In the genomic region with DNA sequence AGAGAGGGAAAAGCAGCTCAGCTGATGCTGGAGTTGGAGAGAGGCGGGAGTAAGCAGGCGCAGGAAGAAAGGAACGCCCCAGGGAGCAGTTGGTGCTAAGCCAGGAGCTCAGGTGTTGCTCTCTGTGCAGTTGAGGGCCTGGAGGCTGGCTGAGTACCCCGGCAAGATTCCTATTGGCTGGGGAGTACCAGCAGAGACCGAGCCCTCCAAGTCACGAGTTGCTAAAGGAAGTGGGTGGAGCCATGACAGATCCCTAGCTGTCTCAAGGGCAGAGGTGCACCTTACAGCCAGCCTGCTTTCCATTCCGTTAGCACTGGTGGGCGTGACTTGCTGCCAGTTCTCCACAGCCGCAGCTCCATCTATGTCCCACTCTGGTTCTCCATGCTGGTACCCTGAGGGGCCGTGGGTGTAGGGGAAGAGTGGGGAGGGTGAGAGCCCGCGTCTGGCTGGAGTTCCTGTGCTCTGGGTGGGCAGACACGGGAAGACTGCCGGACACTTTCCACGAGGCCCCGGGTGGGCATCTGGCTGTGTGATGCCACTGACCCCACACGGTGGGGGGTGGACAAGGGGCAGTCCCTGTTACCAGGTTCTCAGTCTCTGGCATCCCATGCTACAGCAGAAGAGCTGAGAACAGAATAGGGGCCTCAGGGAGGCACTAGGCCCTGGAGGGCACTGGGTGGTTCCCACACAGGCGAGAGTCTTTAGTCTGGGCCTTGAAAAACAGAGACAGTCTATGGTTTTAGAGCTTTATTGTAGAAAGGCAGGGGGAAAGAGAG, we compare ENCODE assay signal across 8 mouse cellular contexts. TPM values are rescaled to one million over a fixed set of nuclear protein-coding genes. Genes with fewer than 3 reads are reported as not detected.
DNase-seq lines count a peak whose midpoint lies in the region; ATAC-seq and TF ChIP-seq lines count a peak whose summit lies in the region.

No protein-coding gene starts in this region.

- TF ChIP-seq POLR2A in lung, adult 2 months (IDR thresholded peaks at IDR 0.05; ENCODE audit: borderline replicate concordance, extremely low read depth, low read depth, low read length) = peak; percentile 70; the same call in 1 of the 2 replicates
- no peak for TF ChIP-seq POLR2A in cerebellum, adult 2 months (IDR thresholded peaks at IDR 0.05; ENCODE audit: borderline replicate concordance, insufficient read depth, low read length)

- H3K4me3 ChIP-seq in forebrain, embryonic 11.5 days (ENCODE audit: low read depth, low read length) = 0 out of 2 replicates have a peak overlapping the region, but pooled peaks have one; percentile 9
- H3K4me3 ChIP-seq in intestine, postnatal 0 days (ENCODE audit: low read depth, low read length) = 0 out of 2 replicates have a peak overlapping the region, but pooled peaks have one; percentile 7
- H3K4me3 ChIP-seq in lung, adult 2 months (replicated peaks; ENCODE audit: extremely low read depth, low read depth, low read length) = peak overlapping the region; percentile 4
- H3K4me3 ChIP-seq in neural tube, embryonic 14.5 days (ENCODE audit: low read depth, low read length) = no peak overlapping the region
- H3K4me3 ChIP-seq in cerebellum, adult 2 months (replicated peaks; ENCODE audit: insufficient read depth, low read depth, low read length) = no peak overlapping the region
- H3K4me3 ChIP-seq in layer of hippocampus, adult 2 months = no peak overlapping the region

- peak overlapping the region; percentile 33 for H3K9ac ChIP-seq in forebrain, embryonic 11.5 days (ENCODE audit: low read length)
- no peak overlapping the region for H3K9ac ChIP-seq in intestine, postnatal 0 days (ENCODE audit: low read depth, low read length)
- H3K9ac ChIP-seq in neural tube, embryonic 14.5 days (replicated peaks; ENCODE audit: low read depth, low read length) = 0 out of 2 replicates have a peak overlapping the region, but pooled peaks have one; percentile 21

- peaks cover 29% of the 10 kb centered on the region for H3K4me1 ChIP-seq in forebrain, embryonic 11.5 days (replicated peaks; ENCODE audit: control insufficient read depth, insufficient read depth, low read length)
- no peaks in the 10 kb centered on the region; the same call in 1 of the 2 replicates for H3K4me1 ChIP-seq in intestine, postnatal 0 days (replicated peaks; ENCODE audit: control insufficient read depth, insufficient read depth, low read length)
- H3K4me1 ChIP-seq in lung, adult 2 months (ENCODE audit: control insufficient read depth, insufficient read depth, low read length) = no peaks in the 10 kb centered on the region
- no peaks in the 10 kb centered on the region for H3K4me1 ChIP-seq in neural tube, embryonic 14.5 days (ENCODE audit: control insufficient read depth, insufficient read depth, low read length)
- no peaks in the 10 kb centered on the region for H3K4me1 ChIP-seq in cerebellum, adult 2 months (ENCODE audit: control insufficient read depth, insufficient read depth, low read length)

- H3K27me3 ChIP-seq in forebrain, embryonic 11.5 days (ENCODE audit: control insufficient read depth, insufficient read depth, low read length) = no peaks in the 10 kb centered on the region
- H3K27me3 ChIP-seq in intestine, postnatal 0 days (replicated peaks; ENCODE audit: control insufficient read depth, insufficient read depth, low read length) = no peaks in the 10 kb centered on the region
- H3K27me3 ChIP-seq in neural tube, embryonic 14.5 days (ENCODE audit: control insufficient read depth, insufficient read depth, low read length) = no peaks in the 10 kb centered on the region
- H3K27me3 ChIP-seq in cerebellum, adult 2 months (ENCODE audit: control insufficient read depth, insufficient read depth, low read length) = no peaks in the 10 kb centered on the region

- no peaks in the 10 kb centered on the region for H3K9me3 ChIP-seq in forebrain, embryonic 11.5 days (ENCODE audit: control insufficient read depth, low read length)
- H3K9me3 ChIP-seq in intestine, postnatal 0 days (ENCODE audit: control insufficient read depth) = no peaks in the 10 kb centered on the region
- no peaks in the 10 kb centered on the region for H3K9me3 ChIP-seq in neural tube, embryonic 14.5 days (ENCODE audit: control insufficient read depth, low read length)

- H3K27ac ChIP-seq in forebrain, embryonic 11.5 days (ENCODE audit: low read depth, low read length) = peak overlapping the region; percentile 69
- no peak overlapping the region; the same call in 1 of the 2 replicates for H3K27ac ChIP-seq in intestine, postnatal 0 days (ENCODE audit: low read depth, low read length)
- H3K27ac ChIP-seq in neural tube, embryonic 14.5 days (ENCODE audit: low read depth, low read length) = peak overlapping the region; percentile 0; the same call in 1 of the 2 replicates
- no peak overlapping the region for H3K27ac ChIP-seq in cerebellum, adult 2 months (ENCODE audit: insufficient read depth, low read length)
- no peak overlapping the region for H3K27ac ChIP-seq in layer of hippocampus, adult 2 months

- DNase-seq in B cell, adult 2 months = peak; percentile 61 to 67
- DNase-seq in WW6 (ENCODE audit: low read depth, low spot score) = peak; percentile 91
- peak; percentile 75 for DNase-seq in forebrain, embryonic 11.5 days (ENCODE audit: low spot score)
- peak; percentile 74 for DNase-seq in lung, adult 2 months
- DNase-seq in cerebellum, adult 2 months = no peak
- DNase-seq in layer of hippocampus, adult 2 months (ENCODE audit: low spot score in 2 of 2) = no peak

- WGBS in forebrain, embryonic 11.5 days = 6% methylated on average over 18 of the region's 18 CpGs
- WGBS in intestine, postnatal 0 days = 9% methylated on average over 18 of the region's 18 CpGs
- WGBS in lung, adult 2 months = 11% methylated on average over 18 of the region's 18 CpGs
- WGBS in neural tube, embryonic 14.5 days = 3% methylated on average over 18 of the region's 18 CpGs
- 4% methylated on average over 18 of the region's 18 CpGs for WGBS in cerebellum, adult 2 months

- peak overlapping the region; percentile 40 for H3K4me2 ChIP-seq in forebrain, embryonic 11.5 days (ENCODE audit: low read depth, low read length, severe bottlenecking)
- H3K4me2 ChIP-seq in intestine, postnatal 0 days (replicated peaks; ENCODE audit: low read depth) = peak overlapping the region; percentile 60
- H3K4me2 ChIP-seq in neural tube, embryonic 14.5 days (ENCODE audit: low read depth, low read length) = peak overlapping the region; percentile 30

- no peak for TF ChIP-seq CTCF in intestine, postnatal 0 days (IDR thresholded peaks at IDR 0.05; ENCODE audit: low read depth)
- TF ChIP-seq CTCF in lung, adult 2 months (IDR thresholded peaks at IDR 0.05; ENCODE audit: insufficient read depth, low read length) = no peak
- TF ChIP-seq CTCF in cerebellum, adult 2 months (IDR thresholded peaks at IDR 0.05; ENCODE audit: borderline replicate concordance, insufficient read depth, low read depth, low read length) = no peak
- no peak for TF ChIP-seq CTCF in layer of hippocampus, adult 2 months (conservative IDR thresholded peaks at IDR 0.05)

- peak; percentile 82 for ATAC-seq in forebrain, embryonic 11.5 days (replicated peaks; ENCODE audit: low FRiP score)
- peak; percentile 94 for ATAC-seq in intestine, postnatal 0 days
- peak; percentile 88 for ATAC-seq in neural tube, embryonic 14.5 days (ENCODE audit: low read depth)

- H3K36me3 ChIP-seq in forebrain, embryonic 11.5 days (ENCODE audit: control insufficient read depth, insufficient read depth, low read length) = no peaks in the 10 kb centered on the region
- H3K36me3 ChIP-seq in intestine, postnatal 0 days (ENCODE audit: control insufficient read depth, insufficient read depth) = no peaks in the 10 kb centered on the region
- no peaks in the 10 kb centered on the region for H3K36me3 ChIP-seq in neural tube, embryonic 14.5 days (ENCODE audit: control insufficient read depth, insufficient read depth, low read length)

RNA-seq across cellular contexts. Expression of gene Lrrc74b, which starts 6.9 kb away (rescaled TPM):
- 0.12 and 0.57 TPM in 2 replicates for polyA plus RNA-seq in forebrain, embryonic 11.5 days (2014; fragmentation: Nextera tagmentation; extraction: Ambion mirVana)
- 0.44 and 0.80 TPM in 2 replicates for polyA plus RNA-seq in intestine, postnatal 0 days (2015; fragmentation: Nextera tagmentation; extraction: Ambion mirVana)
- polyA plus RNA-seq in lung, adult 2 months (2012; rRNA removed) = 7.3 and 9.5 TPM in 2 replicates
- polyA plus RNA-seq in neural tube, embryonic 14.5 days (2014; fragmentation: Nextera tagmentation; extraction: Ambion mirVana) = 0.79 and 1.1 TPM in 2 replicates
- 0.36 and 0.89 TPM in 2 replicates for polyA plus RNA-seq in cerebellum, adult 2 months (2012; rRNA removed)
- total RNA-seq in layer of hippocampus, adult 2 months (2021) = under 1 TPM; 0.36 to 0.56 TPM

RNA-seq across cellular contexts. Expression of gene P2rx6, which starts 7.6 kb away (rescaled TPM):
- 0.35 and 0.75 TPM in 2 replicates for polyA plus RNA-seq in forebrain, embryonic 11.5 days (2014; fragmentation: Nextera tagmentation; extraction: Ambion mirVana)
- 0.73 and 1.1 TPM in 2 replicates for polyA plus RNA-seq in intestine, postnatal 0 days (2015; fragmentation: Nextera tagmentation; extraction: Ambion mirVana)
- polyA plus RNA-seq in lung, adult 2 months (2012; rRNA removed) = 10.7 and 12.7 TPM in 2 replicates
- 2.4 and 2.7 TPM in 2 replicates for polyA plus RNA-seq in neural tube, embryonic 14.5 days (2014; fragmentation: Nextera tagmentation; extraction: Ambion mirVana)
- polyA plus RNA-seq in cerebellum, adult 2 months (2012; rRNA removed) = 4.8 and 6.5 TPM in 2 replicates
- total RNA-seq in layer of hippocampus, adult 2 months (2021) = 1 to 10 TPM in 1 of 2 experiments, under 1 TPM in 1; 0.95 to 1.4 TPM

RNA-seq across cellular contexts. Expression of gene Thap7, which starts 23.2 kb away (rescaled TPM):
- 50.2 and 55.6 TPM in 2 replicates for polyA plus RNA-seq in forebrain, embryonic 11.5 days (2014; fragmentation: Nextera tagmentation; extraction: Ambion mirVana)
- 65.1 and 67.4 TPM in 2 replicates for polyA plus RNA-seq in intestine, postnatal 0 days (2015; fragmentation: Nextera tagmentation; extraction: Ambion mirVana)
- polyA plus RNA-seq in lung, adult 2 months (2012; rRNA removed) = 87.3 and 90.4 TPM in 2 replicates
- polyA plus RNA-seq in neural tube, embryonic 14.5 days (2014; fragmentation: Nextera tagmentation; extraction: Ambion mirVana) = 58.6 and 62.7 TPM in 2 replicates
- 74.3 TPM in 2 replicates for polyA plus RNA-seq in cerebellum, adult 2 months (2012; rRNA removed)
- total RNA-seq in layer of hippocampus, adult 2 months (2021) = 10 to 100 TPM; 42.3 to 45.4 TPM

RNA-seq across cellular contexts. Expression of gene Slc7a4, which starts 28.9 kb away (rescaled TPM):
- 3.1 and 4.0 TPM in 2 replicates for polyA plus RNA-seq in forebrain, embryonic 11.5 days (2014; fragmentation: Nextera tagmentation; extraction: Ambion mirVana)
- 28.3 and 31.0 TPM in 2 replicates for polyA plus RNA-seq in intestine, postnatal 0 days (2015; fragmentation: Nextera tagmentation; extraction: Ambion mirVana)
- polyA plus RNA-seq in lung, adult 2 months (2012; rRNA removed) = 35.7 and 38.4 TPM in 2 replicates
- 32.8 and 39.1 TPM in 2 replicates for polyA plus RNA-seq in neural tube, embryonic 14.5 days (2014; fragmentation: Nextera tagmentation; extraction: Ambion mirVana)
- 40.8 and 46.2 TPM in 2 replicates for polyA plus RNA-seq in cerebellum, adult 2 months (2012; rRNA removed)
- 100 to 1,000 TPM; 102 to 105 TPM for total RNA-seq in layer of hippocampus, adult 2 months (2021)

RNA-seq across cellular contexts. Expression of gene Lztr1, which starts 45.6 kb away (rescaled TPM):
- 97.5 and 106 TPM in 2 replicates for polyA plus RNA-seq in forebrain, embryonic 11.5 days (2014; fragmentation: Nextera tagmentation; extraction: Ambion mirVana)
- polyA plus RNA-seq in intestine, postnatal 0 days (2015; fragmentation: Nextera tagmentation; extraction: Ambion mirVana) = 129 and 137 TPM in 2 replicates
- 243 and 247 TPM in 2 replicates for polyA plus RNA-seq in lung, adult 2 months (2012; rRNA removed)
- polyA plus RNA-seq in neural tube, embryonic 14.5 days (2014; fragmentation: Nextera tagmentation; extraction: Ambion mirVana) = 113 and 132 TPM in 2 replicates
- 240 and 242 TPM in 2 replicates for polyA plus RNA-seq in cerebellum, adult 2 months (2012; rRNA removed)
- total RNA-seq in layer of hippocampus, adult 2 months (2021) = 100 to 1,000 TPM; 186 to 201 TPM

Comparison
In these comparisons a context has a peak if more than half of its experiments do, and no peak if none do; other contexts are left out.
1. DNase-seq: peak in B cell, adult 2 months (2 of 2), WW6 (single experiment), forebrain, embryonic 11.5 days (single experiment) and lung, adult 2 months (single experiment); none in cerebellum, adult 2 months (0 of 2) and layer of hippocampus, adult 2 months (0 of 2).
2. H3K27ac ChIP-seq: peak in forebrain, embryonic 11.5 days (single experiment) and neural tube, embryonic 14.5 days (single experiment); none in intestine, postnatal 0 days (single experiment), cerebellum, adult 2 months (single experiment) and layer of hippocampus, adult 2 months (single experiment).
3. H3K4me3 ChIP-seq: peak in forebrain, embryonic 11.5 days (single experiment), intestine, postnatal 0 days (single experiment) and lung, adult 2 months (single experiment); none in neural tube, embryonic 14.5 days (single experiment), cerebellum, adult 2 months (single experiment) and layer of hippocampus, adult 2 months (single experiment).
4. Peak in every context shown above with its lines, with median percentiles within 50 percentile points of each other: ATAC-seq and H3K4me2 ChIP-seq.